Mouse (Mus musculus) limb, embryonic 15.5 days (tissue): ENCODE measurements around the gene Ccdc116. TPM values are rescaled to one million over a fixed set of nuclear protein-coding genes. Genes with fewer than 3 reads are reported as not detected.

ENCODE experiments used
- ATAC-seq: fragments of 200-750 bp; cut with Nextera tagmentation; 2 replicates; pipeline ENCODE4 v1.8.0; 2017; ENCODE audit warnings: low read depth, moderate TSS enrichment; ENCODE audit not compliant: insufficient number of reproducible peaks, low FRiP score, low TSS enrichment
- H3K27ac ChIP-seq: fragments of 300-500 bp; sonication (generic); 2 replicates; pipeline ENCODE4 v1.5.1; 2015; ENCODE audit warnings: moderate library complexity, mild to moderate bottlenecking, inconsistent platforms
- H3K27me3 ChIP-seq: fragments of 300-500 bp; sonication (generic); 2 replicates; pipeline ENCODE4 v1.6.1; 2015; ENCODE audit warnings: inconsistent platforms
- H3K36me3 ChIP-seq: fragments of 300-500 bp; sonication (generic); 2 replicates; pipeline ENCODE4 v1.6.1; 2015; ENCODE audit warnings: inconsistent platforms
- H3K4me1 ChIP-seq: fragments of 300-500 bp; sonication (generic); 2 replicates; pipeline ENCODE4 v1.6.1; 2015; ENCODE audit warnings: inconsistent platforms
- H3K4me2 ChIP-seq: fragments of 300-500 bp; sonication (generic); 2 replicates; pipeline ENCODE4 v1.6.1; 2015; ENCODE audit warnings: mild to moderate bottlenecking, inconsistent platforms
- H3K4me3 ChIP-seq: fragments of 300-500 bp; sonication (generic); 2 replicates; pipeline ENCODE4 v1.5.1; 2015; ENCODE audit warnings: mild to moderate bottlenecking, inconsistent platforms
- H3K9ac ChIP-seq: fragments of 300-500 bp; sonication (generic); 2 replicates; pipeline ENCODE4 v1.6.1; 2015; ENCODE audit warnings: inconsistent platforms
- H3K9me3 ChIP-seq: fragments of 300-500 bp; sonication (generic); 2 replicates; pipeline ENCODE4 v1.6.1; 2016; ENCODE audit warnings: inconsistent platforms
- WGBS: fragments of 180-500 bp; shearing (Covaris S2); methylation state at CpG from one replicate; pipeline ENCODE4 v1.1.7; 2015; 5-methylcytosine and 5-hydroxymethylcytosine counted together
- polyA plus RNA-seq: library from polyadenylated mRNA; unstranded; fragments of >200 nt; fragmentation: Nextera tagmentation; extraction: Ambion mirVana; gene quantifications from 2 replicates; pipeline ENCODE4 v1.2.1, GENCODE M21; 2015

Gene Ccdc116
- polyA plus RNA-seq, 1 experiment from 2014 or later = 0.93 TPM

DNA sequence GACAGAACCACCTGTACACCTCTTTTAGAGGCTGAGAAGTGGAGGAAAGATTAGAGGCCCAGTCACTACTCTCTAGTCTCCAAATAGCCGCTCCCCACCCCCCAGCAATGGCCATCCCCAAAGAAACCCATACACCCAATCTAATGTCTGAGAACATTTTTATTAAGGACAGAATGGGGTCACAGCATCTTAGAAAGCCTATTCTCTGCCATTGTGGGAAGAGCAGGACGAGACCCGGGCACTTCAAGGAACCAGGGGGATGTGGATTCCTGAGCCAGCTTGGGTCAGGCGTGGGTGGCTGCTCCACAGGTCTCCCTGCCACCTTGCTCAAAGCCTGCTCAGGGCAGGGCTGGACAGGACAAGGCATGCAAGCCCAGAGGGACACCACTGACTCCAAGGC lies 4.8 kb upstream of the Ccdc116 start:
- Histone ChIP-seq H3K4me3 (no peak overlapping the region), H3K4me1 (peaks cover 14% of the 10 kb centered on the region), H3K9ac (no peak overlapping the region), H3K4me2 (no peak overlapping the region), H3K27ac (no peak overlapping the region), H3K36me3 (peaks cover 52% of the 10 kb centered on the region), H3K9me3 (no peaks in the 10 kb centered on the region), H3K27me3 (peaks cover 9% of the 10 kb centered on the region)
- 91% methylated on average over 4 of the region's 4 CpGs for WGBS
- no peak for ATAC-seq

DNA sequence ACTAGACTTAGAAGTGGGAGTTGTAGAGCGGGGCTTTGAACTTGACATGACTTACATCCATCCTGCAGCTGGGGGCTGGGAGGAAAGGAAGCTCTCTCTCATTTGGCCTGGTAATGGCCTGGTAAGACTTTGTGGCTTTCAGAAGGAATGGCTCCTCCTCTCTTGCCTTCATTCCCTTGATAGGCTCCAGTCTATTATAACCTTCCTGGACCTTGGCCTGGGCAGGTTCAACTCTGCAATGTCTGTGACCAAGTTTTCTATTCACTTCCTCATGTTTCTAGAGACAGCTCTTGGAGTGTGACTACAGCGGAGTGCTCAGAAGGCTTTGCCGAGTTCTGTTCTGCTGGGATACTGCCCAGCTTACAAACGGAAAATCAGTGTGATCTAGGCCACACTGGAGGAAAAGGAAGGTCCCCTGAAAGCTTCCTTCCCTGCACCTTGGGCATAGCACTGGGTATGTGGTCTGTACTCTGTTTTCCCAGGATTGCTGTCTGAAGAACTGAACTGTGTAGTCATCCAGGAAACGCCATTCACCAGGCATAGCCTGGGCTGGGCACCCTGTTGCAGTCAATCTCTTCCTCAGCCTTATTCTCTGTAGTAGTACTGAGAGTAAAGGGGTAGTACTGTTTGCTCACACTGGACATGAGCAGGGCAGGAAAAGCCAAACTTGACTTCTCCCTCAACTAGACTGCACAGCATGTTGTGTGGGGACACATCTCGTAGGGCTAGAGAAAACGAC lies 3.7 kb upstream of the Ccdc116 start:
- Histone ChIP-seq H3K36me3 (peaks cover 45% of the 10 kb centered on the region), H3K9ac (no peak overlapping the region), H3K4me1 (peaks cover 16% of the 10 kb centered on the region), H3K9me3 (no peaks in the 10 kb centered on the region), H3K27ac (no peak overlapping the region), H3K27me3 (peaks cover 9% of the 10 kb centered on the region), H3K4me2 (no peak overlapping the region), H3K4me3 (no peak overlapping the region)
- no peak for ATAC-seq
- 83% methylated on average over 7 of the region's 7 CpGs for WGBS

- WGBS = 8% methylated on average over 16 of the region's 16 CpGs
- Histone ChIP-seq H3K27ac (no peak overlapping the region), H3K36me3 (peaks cover 24% of the 10 kb centered on the region), H3K27me3 (peaks cover 9% of the 10 kb centered on the region), H3K9me3 (no peaks in the 10 kb centered on the region), H3K4me3 (peak overlapping the region; percentile 60), H3K9ac (0 out of 2 replicates have a peak overlapping the region, but pooled peaks have one; percentile 35), H3K4me2 (peak overlapping the region; percentile 99), H3K4me1 (peaks cover 16% of the 10 kb centered on the region)
- no peak; the same call in 1 of the 2 replicates for ATAC-seq
Measured at GRCm38 (mm10) chr16:17148084-17148483, 1.1 kb upstream of the Ccdc116 start.

DNA sequence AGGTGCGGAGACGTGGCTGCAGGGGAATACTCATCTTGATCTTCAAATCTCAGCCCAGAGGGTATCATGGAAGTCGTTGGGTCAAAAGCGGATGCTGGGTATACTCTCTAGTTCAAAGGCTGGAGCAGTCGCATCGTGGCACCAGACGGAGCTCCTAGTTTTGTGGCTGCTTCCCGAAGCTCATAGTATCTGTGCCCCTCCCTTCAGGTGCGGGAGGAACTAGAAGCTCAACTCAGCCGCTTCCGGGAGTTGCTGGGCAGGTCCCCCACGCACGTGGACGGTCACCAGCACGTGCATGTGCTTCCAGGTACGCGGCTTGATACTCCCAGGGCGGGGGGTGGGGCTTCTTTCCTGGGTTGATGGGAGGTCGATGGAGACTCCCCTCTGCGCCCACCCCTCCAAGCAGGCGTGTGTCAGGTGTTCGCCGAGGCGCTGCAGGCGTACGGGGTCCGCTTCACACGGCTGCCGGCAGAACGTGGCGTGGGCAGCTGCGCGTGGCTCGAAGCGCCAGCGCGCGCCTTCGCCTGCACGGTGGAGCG lies 431 bp upstream of the Ccdc116 start:
- Histone ChIP-seq H3K4me1 (peaks cover 16% of the 10 kb centered on the region), H3K27ac (no peak overlapping the region), H3K9ac (peak overlapping the region; percentile 35; the same call in 1 of the 2 replicates), H3K4me3 (peak overlapping the region; percentile 60), H3K4me2 (peak overlapping the region; percentile 99), H3K27me3 (peaks cover 9% of the 10 kb centered on the region), H3K9me3 (no peaks in the 10 kb centered on the region), H3K36me3 (peaks cover 18% of the 10 kb centered on the region)
- ATAC-seq = no peak
- 0% methylated on average over 41 of the region's 41 CpGs for WGBS

GRCm38 (mm10) chr16:17144339-17144738 lies 2.7 kb downstream of the Ccdc116 start, which contains the start of gene Ydjc:
Gene Ydjc (plus strand): TSS chr16:17144621.
- Histone ChIP-seq H3K4me1 (peaks cover 16% of the 10 kb centered on the region), H3K9ac (no peak within 1 kb of the TSS), H3K4me3 (no peak within 1 kb of the TSS), H3K27me3 (peaks cover 9% of the 10 kb centered on the region), H3K36me3 (no peaks in the 10 kb centered on the region), H3K4me2 (no peak within 1 kb of the TSS), H3K27ac (no peak within 1 kb of the TSS), H3K9me3 (no peaks in the 10 kb centered on the region)
- WGBS = 21% methylated on average over 7 of the region's 7 CpGs
- no peak for ATAC-seq

DNA sequence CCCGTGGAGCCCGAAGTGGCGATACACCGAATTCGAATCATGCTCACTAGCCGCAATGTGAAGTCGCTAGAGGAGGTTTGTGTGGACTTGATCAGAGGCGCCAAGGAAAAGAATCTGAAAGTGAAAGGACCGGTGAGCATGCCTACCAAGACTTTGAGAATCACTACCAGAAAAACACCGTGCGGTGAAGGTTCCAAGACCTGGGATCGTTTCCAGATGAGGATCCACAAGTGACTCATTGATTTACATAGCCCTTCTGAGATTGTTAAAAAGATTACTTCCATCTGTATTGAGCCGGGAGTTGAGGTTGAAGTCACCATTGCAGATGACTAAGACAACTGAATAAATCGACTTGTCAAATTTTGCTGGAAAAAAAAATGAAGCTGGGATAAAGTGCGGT lies 9.7 kb downstream of the Ccdc116 start:
- WGBS = 74% methylated on average over 15 of the region's 15 CpGs
- Histone ChIP-seq H3K27me3 (no peaks in the 10 kb centered on the region), H3K27ac (no peak overlapping the region), H3K9ac (no peak overlapping the region), H3K4me2 (no peak overlapping the region), H3K4me3 (no peak overlapping the region), H3K4me1 (peaks cover 6% of the 10 kb centered on the region; the same call in 1 of the 2 replicates), H3K36me3 (no peaks in the 10 kb centered on the region), H3K9me3 (no peaks in the 10 kb centered on the region)
- ATAC-seq = no peak

GRCm38 (mm10) chr16:17132906-17133200 lies 14.2 kb downstream of the Ccdc116 start:
- Histone ChIP-seq H3K4me2 (peak overlapping the region; percentile 95), H3K9me3 (no peaks in the 10 kb centered on the region), H3K27ac (no peak overlapping the region), H3K27me3 (no peaks in the 10 kb centered on the region), H3K9ac (0 out of 2 replicates have a peak overlapping the region, but pooled peaks have one; percentile 37), H3K36me3 (no peaks in the 10 kb centered on the region), H3K4me1 (peaks cover 12% of the 10 kb centered on the region), H3K4me3 (peak overlapping the region; percentile 80)
- ATAC-seq = no peak
- WGBS = 34% methylated on average over 7 of the region's 7 CpGs

GRCm38 (mm10) chr16:17132089-17132905 lies 14.7 kb downstream of the Ccdc116 start, which contains the start of gene Sdf2l1:
Gene Sdf2l1 (minus strand): TSS chr16:17132383.
- Histone ChIP-seq H3K27me3 (no peaks in the 10 kb centered on the region), H3K9ac (peak within 1 kb of the TSS; percentile 69), H3K4me3 (peak within 1 kb of the TSS; percentile 80), H3K27ac (peak within 1 kb of the TSS; percentile 35), H3K4me1 (peaks cover 12% of the 10 kb centered on the region), H3K36me3 (no peaks in the 10 kb centered on the region), H3K4me2 (peak within 1 kb of the TSS; percentile 95), H3K9me3 (no peaks in the 10 kb centered on the region)
- WGBS = under 1% methylated on average over 47 of the region's 47 CpGs
- ATAC-seq = peak; percentile 99

DNA sequence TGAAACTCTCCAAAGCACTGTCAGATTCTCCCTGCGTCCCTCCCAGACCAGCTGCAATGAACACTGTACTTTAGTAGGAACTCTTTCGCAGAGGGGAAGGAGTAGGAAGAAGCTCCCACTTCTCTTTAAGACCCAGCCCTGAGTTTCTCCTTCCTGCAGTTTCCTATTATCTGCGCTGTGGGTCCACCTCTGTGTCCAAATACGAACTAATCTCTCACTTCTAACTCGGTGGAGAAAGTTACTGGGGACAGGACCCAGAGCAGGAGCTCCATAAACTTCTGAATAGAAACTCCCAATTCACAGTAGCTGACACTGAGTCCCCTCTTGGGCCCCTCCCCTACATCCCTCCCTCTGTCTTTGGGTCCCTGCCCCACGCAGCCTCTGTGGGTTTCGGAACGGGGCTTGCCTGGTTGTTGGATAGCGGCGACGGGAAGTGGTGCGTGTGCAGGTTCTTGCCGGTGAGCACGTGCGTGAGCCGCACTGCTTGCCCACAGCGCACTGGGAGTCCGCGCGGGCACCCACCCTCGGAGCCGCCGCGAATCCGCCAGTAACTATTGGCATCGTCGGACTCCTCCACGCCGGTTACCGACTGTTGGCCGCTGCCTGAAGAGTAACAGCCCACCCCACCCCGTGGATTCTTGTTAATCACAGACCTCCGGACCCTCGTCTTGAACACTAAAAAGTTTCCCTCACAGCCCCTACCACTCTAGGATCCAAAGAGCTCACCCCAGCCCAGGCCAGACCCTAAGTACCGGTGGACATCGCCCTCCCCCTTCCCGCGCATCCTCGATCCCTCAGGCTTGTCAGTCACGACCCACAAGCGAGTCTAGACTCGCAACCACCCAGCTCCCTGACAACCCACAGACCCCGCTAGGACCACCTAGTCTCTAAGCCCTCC lies 15.6 kb downstream of the Ccdc116 start:
- 3% methylated on average over 43 of the region's 43 CpGs for WGBS
- Histone ChIP-seq H3K4me3 (peak overlapping the region; percentile 80), H3K9ac (peak overlapping the region; percentile 69), H3K9me3 (no peaks in the 10 kb centered on the region), H3K27ac (peak overlapping the region; percentile 35; the same call in 1 of the 2 replicates), H3K36me3 (no peaks in the 10 kb centered on the region), H3K4me1 (peaks cover 12% of the 10 kb centered on the region), H3K27me3 (no peaks in the 10 kb centered on the region), H3K4me2 (peak overlapping the region; percentile 95)
- no peak for ATAC-seq

DNA sequence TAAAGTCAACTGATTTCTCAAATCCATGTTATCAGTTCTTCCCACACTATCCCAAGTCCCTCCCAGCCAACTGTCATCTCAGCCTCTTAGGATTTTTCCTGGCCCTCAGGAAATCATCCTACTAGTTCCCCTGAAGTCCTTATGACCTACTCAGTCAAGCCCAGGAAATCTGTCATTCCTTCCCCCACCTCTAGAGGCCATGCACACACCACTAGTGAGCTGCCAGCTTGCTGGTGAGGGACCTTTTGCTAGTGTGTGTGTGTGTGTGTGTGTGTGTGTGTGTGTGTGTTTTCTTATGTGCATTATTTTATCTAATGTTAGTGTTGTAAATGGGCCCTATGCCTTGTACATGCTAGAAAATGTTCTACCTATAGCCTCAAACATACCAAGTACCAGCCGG lies 19.7 kb downstream of the Ccdc116 start:
- 92% methylated on average over 1 of the region's 1 CpGs for WGBS
- no peak overlapping the region for H3K27ac ChIP-seq
- H3K4me1 ChIP-seq = peaks cover 30% of the 10 kb centered on the region
- no peak overlapping the region for H3K9ac ChIP-seq
- no peak overlapping the region for H3K4me2 ChIP-seq
- no peak for ATAC-seq
- no peaks in the 10 kb centered on the region for H3K9me3 ChIP-seq
- H3K4me3 ChIP-seq = no peak overlapping the region
- no peaks in the 10 kb centered on the region for H3K27me3 ChIP-seq
- H3K36me3 ChIP-seq = no peaks in the 10 kb centered on the region; the same call in none of the 2 replicates

- Histone ChIP-seq H3K9me3 (no peaks in the 10 kb centered on the region), H3K27me3 (no peaks in the 10 kb centered on the region), H3K9ac (peak within 1 kb of the TSS; percentile 33), H3K4me2 (peak within 1 kb of the TSS; percentile 75), H3K27ac (peak within 1 kb of the TSS; percentile 43; the same call in 1 of the 2 replicates), H3K4me3 (peak within 1 kb of the TSS; percentile 46), H3K36me3 (peaks cover 8% of the 10 kb centered on the region), H3K4me1 (peaks cover 23% of the 10 kb centered on the region)
- under 1% methylated on average over 25 of the region's 25 CpGs for WGBS
- peak; percentile 71; the same call in 1 of the 2 replicates for ATAC-seq
Measured at GRCm38 (mm10) chr16:17124871-17125520, 22.0 kb downstream of the Ccdc116 start, which contains the start of gene 2610318N02Rik. Gene 2610318N02Rik (minus strand): TSS chr16:17125167.
